Mouse (Mus musculus): ENCODE results near the gene Naa25.

Naa25 gene

DNA sequence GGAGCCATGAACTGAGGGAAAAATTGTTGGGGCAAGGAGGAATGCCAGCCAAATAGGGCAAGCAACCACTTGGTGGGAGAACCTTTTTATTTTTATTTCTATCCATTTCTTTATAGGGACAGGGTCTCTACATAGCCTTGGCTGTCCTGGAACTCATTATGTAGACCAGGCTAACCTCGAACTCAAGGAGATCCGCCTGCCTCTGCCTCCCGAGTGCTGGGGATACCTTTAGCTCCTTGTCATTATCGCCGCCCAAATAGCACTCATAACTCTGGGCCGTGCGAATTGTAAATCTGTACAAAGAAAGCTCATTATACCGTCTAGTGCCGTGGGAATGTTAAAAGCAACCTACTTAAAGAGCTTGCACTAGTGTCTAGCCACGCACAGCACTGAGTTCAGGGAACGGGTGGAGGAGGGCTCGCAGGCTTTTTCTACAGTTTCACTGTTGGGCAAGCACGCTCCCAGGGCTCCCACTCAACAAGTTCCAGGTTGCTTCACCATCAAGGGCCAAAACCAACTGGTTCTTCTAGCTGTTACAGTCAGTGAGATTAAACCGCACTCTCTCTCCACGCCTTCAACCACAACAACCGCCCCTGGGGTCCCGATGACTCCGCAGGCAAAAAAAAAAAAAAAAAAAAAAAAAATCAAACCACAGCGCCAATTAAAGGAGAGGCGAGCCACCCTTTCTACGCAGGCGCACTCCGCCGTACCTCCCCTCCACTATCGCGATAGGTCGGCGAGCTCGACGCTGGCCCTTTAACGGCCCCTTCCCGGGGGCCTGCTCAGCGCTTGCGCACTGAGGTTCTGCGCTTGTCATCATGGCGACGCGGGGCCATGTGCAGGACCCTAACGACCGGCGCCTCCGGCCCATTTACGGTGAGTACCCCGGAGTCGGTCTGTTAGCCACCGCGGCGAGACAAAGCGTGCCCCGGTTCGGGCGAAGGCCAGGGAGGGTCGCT lies at the start of gene Naa25:
Gene Naa25, plus strand, starts transcription at position 750 of the 959 bp plus-strand sequence.
- peak; percentile 98 for DNase-seq (ENCODE audit: low read depth, low spot score)

DNA sequence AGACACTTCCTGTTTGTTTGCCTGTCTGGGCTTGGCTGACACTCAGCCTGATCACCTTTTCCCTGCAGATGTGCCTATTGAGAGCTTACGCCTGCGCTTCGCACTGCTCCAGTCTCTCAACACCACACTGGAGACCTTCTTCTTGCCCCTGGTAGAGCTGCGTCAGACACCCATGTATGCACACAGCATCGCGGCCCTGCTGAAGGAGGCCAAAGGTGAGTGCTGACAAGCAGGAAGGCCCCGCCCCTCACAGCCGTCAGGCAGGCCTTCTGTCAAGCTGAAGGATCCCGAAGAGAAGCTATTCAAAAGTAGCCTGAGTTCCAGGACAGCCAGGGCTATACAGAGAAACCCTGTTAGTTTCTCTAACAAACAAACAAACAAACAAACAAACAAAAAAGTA lies 38.5 kb upstream of the Naa25 start:
- no peak for DNase-seq (ENCODE audit: low read depth, low spot score)

DNA sequence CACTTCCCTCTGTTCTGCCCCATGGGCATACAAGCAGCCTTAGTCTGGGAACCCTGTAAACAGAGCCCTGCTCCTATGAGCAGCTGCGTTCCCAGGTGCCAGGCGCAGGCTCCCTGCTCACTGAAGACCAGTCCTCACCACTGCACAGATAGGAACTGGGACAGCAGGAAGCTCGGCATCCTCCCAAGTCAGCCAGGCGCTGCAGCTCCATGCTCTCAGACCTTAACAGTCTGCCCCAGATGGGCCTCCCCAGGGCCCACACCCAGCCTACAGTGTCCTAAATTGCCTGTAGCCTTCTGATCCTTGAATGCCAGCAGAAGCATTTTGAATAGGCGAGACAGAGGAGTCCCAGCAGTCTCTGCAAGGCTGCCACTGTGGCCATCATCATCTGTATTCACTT lies 36.0 kb upstream of the Naa25 start:
- no peak for DNase-seq (ENCODE audit: low read depth, low spot score)

DNA sequence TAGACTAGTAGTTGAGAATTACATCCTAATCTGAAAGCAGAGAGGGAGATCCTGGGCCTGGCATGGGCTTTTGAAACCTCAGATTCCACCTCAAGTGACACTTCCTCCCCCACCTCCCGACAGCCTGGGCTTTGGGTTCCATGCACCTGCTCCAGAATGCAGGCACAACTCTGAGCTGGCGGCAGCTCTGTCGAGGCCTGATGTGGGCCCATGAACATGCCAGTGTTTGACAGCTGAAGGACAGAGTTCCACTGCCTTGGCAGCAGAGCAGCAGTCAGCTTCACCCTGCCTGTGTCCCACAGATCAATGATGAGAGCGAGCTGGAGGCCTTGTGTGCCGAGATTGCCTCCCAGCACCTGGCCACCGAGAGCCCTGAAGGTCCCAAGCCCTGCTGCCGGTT lies 34.3 kb upstream of the Naa25 start:
- no peak for DNase-seq (ENCODE audit: low read depth, low spot score)

DNA sequence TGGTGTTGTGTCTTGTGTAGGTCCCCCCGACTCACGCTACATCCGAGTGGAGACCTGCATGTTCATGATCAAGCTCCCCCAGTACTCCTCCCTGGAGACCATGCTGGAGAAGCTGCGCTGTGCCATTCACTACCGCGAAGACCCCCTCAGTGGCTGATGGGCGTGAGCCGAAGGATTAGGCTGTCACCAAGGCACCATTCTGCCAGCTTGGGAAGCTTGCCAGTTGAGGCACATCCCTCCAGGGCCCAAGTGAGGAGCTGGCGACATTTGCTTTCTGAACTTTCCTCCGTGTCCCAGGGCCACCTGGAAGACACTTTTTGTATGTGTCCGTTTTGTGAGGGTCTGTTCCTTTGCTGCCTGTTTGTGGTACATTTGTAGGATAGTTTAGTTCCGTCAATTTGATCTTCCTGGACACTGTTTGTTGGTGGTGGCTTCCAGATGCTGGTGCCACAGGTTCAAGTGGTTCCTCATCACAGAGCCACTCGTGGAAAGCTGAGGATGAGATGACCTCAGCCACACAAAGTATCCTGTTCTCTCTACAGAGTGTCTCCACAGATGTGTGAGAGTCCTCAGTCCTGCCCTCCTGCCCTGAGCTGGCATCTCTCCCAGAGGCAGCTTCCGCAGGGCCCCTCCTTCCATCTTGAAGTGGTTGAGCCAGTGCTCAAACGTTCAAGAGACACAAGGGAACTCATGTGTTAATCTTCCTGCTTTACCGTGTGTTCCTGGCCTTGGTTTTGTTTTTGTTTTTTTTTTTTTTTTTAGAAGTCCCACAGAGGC lies 31.1 kb upstream of the Naa25 start:
- DNase-seq (ENCODE audit: low read depth, low spot score) = no peak

DNA sequence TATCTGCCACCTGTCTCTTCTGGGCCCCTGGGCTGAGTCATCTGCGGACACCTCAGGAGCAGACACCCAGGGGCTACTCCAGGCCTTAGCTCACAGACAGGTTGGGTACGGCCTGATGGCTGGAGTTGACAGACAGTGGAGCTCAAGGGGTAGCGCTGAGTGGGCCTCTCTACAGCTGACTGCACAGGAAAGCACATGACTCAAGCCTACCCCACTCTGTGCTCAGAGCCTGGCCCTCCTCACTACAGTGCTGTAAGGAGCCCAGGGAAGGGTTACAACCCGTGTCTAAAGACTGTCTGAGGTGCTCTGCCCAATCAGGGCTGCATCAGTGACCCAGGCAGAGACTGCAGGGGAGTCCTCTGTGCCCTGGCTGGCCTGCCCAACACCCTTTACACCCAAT lies 30.5 kb upstream of the Naa25 start:
- no peak for DNase-seq (ENCODE audit: low read depth, low spot score)

DNA sequence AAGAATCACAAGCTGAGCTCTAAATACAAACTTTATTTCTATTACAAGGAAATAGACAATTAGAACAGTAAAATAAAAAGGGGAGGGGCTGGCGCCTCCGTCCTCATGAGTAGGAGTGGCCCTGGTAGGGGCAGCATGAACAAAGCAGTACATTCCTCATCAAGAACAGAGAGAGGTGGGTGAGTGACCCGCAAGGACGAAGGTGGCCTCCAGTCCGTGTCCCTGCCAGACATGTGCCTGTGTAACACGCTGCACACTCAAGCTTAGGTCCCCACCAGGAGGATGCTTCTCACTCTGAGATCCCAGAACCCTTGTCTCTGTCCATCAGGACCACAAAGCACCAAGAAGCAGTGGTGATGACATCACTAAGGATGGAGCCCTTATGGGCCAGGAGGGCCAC lies 26.0 kb upstream of the Naa25 start:
- DNase-seq (ENCODE audit: low read depth, low spot score) = no peak

DNA sequence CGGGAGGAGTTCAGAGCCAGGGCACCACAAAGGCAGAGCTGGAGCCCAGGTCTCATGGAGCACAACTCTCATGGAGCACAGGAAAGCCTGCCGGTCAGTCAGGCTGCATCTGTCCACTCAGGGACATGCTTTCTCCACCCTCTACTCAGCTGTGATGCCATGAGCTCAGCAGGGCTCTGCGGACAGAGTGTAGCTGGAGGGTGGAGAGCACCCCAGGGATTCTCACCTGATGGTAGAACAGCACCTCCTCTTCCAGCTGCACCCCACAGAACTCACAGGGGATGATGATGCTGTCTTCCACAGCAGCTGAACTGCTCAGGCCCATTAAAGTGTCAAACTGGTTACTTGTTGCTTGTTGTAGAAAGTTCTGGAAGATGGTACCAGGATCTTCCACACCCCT lies 22.9 kb upstream of the Naa25 start:
- no peak for DNase-seq (ENCODE audit: low read depth, low spot score)

DNA sequence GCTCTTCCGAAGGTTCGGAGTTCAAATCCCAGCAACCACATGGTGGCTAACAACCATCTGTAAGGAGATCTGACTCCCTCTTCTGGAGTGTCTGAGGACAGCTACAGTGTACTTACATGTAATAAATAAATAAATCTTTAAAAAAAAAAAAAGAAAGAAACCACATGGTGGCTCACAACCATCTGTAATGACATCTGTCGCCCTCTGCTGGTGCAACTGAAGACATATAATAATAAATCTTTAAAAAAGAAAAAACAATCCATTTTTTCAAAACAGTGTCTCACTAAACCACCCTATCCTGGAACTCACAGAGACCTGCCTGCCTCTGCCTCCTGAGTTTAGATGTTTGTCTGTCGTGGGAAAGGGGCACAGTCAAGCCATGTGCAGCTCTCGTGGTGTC lies 20.8 kb upstream of the Naa25 start:
- DNase-seq (ENCODE audit: low read depth, low spot score) = peak; percentile 62

DNA sequence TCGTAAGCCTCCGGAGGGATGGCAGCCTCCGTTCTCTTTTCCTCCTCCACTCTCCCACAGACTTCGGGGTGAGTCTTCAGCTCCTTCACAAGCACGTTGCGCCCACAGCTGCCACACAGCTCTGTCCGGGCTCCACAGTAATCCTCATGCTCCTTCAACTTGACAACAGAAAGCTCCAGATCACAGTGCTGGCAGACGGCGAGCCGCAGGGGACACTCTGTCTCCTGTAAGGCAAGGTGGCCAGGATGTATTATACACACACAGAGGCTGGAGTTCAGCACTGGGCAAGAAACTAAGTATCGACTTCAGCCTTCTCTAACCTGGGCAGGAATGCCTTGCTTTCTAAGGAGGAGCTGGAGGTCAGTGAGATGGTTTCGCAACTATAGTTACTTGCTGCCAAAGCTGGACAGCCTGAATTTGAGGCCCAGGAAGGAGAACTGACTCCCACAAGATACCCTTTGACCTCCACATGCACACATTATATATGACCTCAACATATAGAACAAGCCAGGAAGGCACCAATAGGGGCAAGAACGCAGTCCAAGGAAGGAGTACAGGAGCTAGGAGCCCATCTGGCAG lies 19.0 kb upstream of the Naa25 start:
- DNase-seq (ENCODE audit: low read depth, low spot score) = no peak

DNA sequence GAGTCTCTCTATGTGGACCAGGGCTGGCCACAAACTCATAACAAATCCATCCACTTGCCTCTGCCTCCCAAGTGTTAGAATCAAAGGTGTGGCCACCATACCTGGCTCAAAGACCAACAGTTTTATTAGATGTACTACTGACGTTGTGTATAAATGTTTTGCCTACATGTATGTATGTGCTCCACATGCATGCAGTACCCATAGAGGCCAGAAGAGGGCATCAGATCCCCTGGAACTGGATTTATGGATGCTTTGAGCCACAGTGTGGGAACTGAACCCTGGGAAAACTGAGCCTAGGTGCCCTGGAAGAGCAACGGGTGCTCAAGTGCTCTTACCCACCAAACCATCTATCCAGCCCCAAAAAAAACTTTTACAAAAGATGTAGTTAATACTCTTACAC lies 17.0 kb upstream of the Naa25 start:
- peak; percentile 79 for DNase-seq (ENCODE audit: low read depth, low spot score)

DNA sequence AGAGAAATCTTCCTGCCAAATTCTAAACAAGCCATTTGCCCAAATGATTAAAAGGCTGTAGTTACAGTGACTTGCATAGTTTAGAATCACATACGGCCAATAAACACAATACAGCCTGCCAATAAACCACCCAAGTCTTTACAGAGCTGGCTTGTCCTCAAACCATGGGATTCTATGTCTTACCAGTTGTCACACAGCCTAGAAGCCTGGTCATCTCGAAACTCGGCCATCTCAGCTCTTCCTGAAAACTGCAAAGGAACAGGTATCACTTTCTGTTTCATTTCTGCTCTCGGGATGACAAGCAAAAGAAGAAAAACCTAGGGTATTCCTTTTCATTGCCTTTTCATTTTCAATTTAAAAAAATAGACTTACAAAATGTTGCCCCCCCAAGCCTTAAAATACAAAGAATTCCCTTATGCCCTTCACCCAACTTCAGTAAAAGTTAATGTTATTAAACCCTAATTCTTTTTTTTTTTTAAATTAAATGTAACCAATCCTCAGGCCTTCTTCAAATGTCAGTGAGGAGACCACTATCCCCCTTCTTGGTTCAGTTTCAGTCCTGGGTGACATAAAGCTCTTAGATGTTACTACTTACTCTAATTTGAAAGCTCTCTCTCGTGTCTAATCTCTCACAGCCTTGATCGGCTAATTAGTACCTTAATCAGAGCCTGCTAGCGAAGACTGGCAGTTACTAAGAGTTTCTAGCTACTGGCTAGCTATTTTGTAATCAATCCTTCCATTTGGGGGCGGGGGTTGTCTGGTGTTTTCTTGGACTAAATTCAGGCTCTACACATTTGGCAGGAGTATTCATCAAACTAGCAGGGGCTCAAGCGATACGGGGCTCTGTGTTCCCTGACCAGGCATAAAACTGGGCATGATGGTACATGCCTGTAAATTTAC lies 13.6 kb upstream of the Naa25 start:
- no peak for DNase-seq (ENCODE audit: low read depth, low spot score)

DNA sequence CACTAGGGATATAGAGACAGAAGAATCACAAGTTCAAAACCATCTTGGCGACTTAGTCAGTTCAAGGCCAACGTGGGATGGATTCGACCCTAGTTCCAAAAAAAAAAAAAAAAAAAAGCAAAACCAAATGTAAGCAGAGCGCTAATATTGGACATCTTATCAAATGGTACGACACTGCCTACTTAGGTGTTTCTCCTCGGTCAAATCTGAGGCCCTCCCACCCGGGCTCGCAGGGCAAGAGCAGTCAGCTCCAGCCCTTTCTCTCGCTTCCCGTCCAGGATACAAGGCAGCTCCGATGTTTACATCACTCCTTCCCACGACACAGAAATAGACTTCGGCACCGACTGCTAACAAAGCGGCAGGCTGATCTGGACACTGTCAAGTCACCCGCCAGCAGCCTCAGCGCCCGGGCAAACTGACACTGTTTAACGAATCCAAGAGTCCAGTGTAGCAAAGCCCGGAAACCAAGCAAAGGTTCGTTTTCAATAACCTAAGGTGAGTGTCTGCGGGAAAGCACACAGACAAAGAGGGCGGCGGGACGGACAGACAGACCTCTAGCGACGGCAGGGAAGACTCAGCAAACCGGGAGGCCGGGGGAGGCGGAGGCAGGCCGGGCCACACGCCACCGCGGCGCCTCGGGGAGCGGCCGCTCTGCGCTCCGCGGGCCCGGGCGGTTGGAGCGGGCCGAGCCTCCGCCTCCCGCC lies 12.8 kb upstream of the Naa25 start:
- peak; percentile 54 for DNase-seq (ENCODE audit: low read depth, low spot score)

DNA sequence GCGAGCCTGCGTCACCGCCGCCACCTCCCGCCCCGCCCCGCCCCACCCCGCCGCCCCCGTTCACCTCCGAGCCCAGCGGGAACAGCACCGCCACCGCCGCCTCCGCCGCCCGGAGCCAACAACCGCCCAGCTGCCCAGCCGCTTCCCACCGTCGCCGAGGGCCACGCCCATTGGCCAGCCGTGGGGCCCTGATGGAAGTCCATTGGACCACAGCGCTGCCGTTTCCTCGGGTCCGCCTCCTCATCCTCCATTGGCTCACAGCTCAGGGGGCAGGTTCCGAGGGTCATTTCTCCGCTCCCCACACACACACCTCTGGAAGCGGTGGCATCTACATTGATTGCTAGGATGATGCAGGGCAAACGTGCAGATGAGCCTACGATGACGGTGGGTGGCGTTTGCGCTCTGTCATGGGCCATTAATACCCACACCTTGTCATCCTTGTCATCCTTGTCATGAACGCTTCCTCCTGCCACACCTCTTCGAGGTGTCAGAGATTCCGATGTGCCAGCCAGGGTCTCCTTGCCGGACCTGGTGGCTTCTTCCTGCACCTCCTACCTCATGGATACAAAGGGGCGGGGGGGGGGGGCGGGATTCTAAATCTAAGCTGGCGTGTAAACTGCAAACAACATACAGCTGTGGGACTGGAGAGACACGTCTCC lies 12.1 kb upstream of the Naa25 start, which contains the start of gene Trafd1:
Gene Trafd1, minus strand, starts transcription at position 172 of the 659 bp plus-strand sequence.
- DNase-seq (ENCODE audit: low read depth, low spot score) = peak; percentile 94

DNA sequence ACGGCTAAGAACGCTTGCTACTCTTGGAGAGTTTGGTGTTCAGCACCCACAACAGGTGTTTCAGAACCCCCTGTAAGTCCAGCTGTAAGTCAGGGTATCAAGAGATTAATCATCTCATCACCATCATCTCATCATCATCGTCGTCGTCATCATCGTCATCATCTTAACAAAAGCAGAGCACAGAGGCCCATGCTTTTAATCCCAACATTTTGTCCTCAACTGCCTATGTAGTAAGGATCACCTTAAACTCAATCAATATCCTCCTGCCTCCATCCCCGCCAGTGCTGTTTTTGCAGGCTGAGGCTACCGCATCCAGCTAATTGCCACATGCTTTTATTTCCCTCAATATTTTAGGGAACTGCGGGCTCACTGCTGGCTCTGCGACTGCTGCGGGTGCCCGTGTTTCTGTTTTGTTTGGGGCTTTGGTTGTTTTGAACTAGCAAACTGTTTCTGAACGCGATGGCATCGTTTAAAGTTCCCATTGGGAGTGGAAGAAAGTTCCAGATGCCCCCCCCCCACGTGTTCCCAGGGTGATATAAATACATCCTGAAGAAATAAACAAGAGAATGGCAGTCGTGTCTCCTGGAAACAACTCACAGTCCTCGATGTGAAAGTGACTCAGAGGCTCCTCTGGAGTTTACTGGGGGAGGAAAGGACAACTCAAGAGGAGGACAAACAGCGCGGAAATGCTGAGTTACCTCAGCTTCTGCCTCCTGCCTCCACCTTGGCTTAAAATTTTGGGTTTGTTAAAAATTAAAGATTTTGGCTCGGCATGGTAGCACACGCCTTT lies 11.4 kb upstream of the Naa25 start:
- DNase-seq (ENCODE audit: low read depth, low spot score) = no peak

DNA sequence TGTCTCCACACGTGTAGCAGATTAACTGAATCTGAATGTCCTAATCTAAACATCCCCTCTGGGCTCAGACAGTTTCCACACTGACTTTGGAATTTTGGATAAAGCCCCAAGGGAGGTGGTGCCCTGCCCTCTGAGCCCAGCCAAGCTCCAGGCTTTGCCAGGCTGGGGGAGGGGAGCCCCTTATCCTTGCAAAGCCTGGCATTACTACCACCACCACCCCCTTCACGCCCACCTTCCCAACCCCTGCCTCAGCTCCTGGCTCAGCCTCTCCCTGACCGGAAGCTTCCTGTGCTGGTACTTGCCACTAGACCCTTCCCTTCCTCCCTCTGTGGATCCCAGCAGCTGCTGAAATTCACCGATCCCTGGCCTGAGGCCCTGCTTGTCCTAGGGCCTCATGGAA lies 10.6 kb upstream of the Naa25 start:
- DNase-seq (ENCODE audit: low read depth, low spot score) = no peak

DNA sequence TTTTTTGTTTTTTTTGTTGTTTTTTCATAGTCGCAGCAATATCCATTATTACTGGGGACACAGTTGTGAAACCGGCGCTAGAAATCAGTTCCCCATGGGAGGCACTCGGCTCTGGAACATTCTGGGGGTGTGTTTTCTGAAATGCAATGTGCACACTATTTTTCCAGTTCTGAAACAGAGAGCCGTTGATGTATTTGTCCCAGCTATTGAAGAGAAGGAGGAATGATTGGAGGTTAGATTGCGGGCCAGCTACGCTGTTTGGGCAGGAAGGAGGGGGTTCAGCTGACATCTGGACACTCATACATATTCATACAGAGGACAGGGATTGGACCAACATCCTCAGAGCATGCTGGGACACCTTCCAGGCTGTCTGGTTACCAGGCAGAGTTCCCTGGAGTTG lies 8.6 kb upstream of the Naa25 start:
- no peak for DNase-seq (ENCODE audit: low read depth, low spot score)

DNA sequence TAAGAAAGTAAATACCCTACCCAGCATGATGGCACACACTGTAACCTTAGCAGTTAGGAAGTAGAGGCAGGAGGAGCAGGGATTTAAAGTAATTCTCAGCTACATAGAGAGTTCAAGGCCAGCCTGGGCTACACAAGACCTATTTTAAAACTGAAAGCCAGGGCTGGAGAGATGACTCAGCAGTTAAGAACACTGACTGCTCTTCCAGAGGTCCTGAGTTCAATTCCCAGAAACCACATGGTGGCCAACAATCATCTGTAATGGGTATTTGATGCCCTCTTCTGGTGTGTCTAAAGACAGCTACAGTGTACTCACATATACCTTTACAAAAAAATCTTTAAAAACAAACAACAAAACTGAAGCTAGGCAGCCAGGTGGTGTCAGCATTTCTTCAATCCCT lies 8.0 kb upstream of the Naa25 start:
- DNase-seq (ENCODE audit: low read depth, low spot score) = no peak

DNA sequence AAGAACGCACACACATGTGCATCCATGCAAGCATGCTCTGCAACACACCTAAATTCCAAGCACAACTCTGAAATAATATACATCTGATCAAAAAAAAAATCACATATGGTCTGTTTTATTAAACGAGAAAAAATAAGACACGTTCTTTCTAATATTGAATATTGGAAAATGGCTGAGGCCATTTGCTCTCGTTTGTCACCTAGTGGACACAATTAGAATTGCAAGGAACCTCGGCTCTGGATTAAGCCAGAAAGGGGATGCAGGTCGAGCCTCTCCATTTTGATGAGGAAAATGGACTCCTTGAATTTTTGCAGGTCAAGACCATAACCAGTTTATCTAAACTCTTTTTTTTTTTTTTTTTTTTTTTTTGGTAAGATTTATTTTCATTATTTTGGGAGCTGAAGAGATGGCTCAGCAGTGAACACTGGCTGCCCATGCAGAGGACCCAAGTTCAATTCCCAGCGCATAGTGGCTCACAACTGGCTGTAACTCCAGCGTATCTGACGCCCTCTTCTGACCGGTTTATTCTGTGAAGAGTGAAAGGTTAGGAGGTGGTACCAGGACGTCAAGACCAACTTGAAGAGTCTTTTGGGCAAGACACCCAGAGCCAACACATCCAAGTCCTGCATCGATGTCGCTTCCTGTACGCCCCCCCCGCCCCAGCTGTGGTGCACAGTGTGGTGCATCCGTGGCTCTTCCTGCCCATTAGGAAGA lies 4.9 kb upstream of the Naa25 start:
- DNase-seq (ENCODE audit: low read depth, low spot score) = peak; percentile 76

All from ZHBTc4 (cell line).